Mouse (Mus musculus): Measurements from ENCODE around the gene Ntm. TPM values are rescaled to one million over a fixed set of nuclear protein-coding genes. Genes with fewer than 3 reads are reported as not detected.

The Ntm gene
- polyA plus RNA-seq, 1 experiment from 2014 or later = not detected

DNA sequence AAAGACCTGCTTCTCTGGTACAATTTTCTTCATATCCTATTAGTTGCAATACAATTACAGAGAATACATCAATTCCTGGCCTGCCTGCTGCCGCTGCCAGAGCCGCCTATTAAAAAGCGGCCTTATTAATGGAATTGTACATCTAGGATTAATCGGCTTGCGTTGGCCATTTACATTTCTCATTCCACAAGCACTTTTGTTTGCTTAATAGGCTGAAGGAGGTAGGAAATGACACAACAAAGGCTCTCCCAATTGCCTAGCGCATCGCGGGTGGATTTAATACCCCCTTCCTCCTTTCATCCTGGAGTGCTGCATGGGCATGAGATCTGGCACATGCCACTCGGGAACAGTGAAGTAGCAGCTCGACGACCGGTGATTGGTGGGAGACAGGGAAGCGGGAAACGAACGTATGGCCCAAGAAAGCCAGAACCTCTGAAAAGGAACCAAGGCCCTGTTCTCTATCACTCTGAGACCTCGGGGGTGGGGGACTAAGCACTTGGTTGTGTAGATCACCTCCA, 23.4 kb downstream of the Ntm start:
- 96% methylated on average over 16 of the region's 16 CpGs for WGBS (ENCODE audit: missing documents)
- no peak overlapping the region for H3K27ac ChIP-seq
- H3K36me3 ChIP-seq (ENCODE audit: inconsistent target) = no peaks in the 10 kb centered on the region
- no peaks in the 10 kb centered on the region for H3K79me2 ChIP-seq (ENCODE audit: inconsistent target)
- H3K4me3 ChIP-seq (ENCODE audit: inconsistent target) = no peak overlapping the region

DNA sequence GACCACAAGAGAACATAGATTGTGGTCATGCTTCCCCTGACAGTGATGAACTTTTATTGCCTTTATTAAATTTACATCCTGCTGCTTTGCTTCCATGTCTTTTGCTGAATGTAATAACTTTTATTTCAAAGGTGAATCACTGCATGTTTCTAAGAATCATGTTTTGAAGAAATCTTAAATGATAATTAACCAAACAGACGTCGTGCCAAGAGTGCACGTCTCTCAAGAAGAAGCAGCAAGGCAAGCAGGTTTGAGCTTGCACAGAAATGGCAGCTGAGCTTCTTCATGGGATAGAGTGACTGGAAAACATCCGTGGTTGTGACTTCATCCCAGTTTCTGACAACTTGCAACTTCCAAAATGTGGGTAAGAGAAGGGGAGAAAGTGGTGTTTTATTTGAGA, 34.1 kb downstream of the Ntm start:
- Histone ChIP-seq H3K36me3 (ENCODE audit: inconsistent target) (no peaks in the 10 kb centered on the region), H3K27ac (no peak overlapping the region)
- 95% methylated on average over 4 of the region's 4 CpGs for WGBS (ENCODE audit: missing documents)

DNA sequence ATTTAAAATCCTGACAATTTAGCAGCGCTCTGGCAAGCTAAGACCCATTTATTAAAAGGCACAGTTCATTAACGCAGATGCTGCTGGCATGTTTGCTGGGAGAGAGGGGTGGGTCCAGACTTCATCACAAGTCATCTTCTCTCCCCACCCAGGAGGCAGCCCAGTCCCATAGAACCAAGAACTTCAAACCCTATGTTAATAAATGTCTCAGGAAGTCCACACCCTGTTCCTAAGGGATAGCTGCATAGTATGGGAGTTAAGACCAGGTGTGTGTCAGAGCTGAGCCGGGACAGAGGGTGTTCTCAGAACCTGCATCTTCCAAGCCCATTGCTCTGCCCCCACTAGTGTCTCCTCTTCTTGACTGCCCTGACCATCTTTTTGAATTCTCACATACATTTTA, 37.6 kb downstream of the Ntm start:
- H3K4me3 ChIP-seq (ENCODE audit: inconsistent target) = no peak overlapping the region
- no peaks in the 10 kb centered on the region for H3K36me3 ChIP-seq (ENCODE audit: inconsistent target)
- 91% methylated on average over 3 of the region's 3 CpGs for WGBS (ENCODE audit: missing documents)

More for the DNA sequence above, 34.1 kb downstream of the Ntm start:
- no peaks in the 10 kb centered on the region for H3K79me2 ChIP-seq (ENCODE audit: inconsistent target)
- no peak overlapping the region for H3K4me3 ChIP-seq (ENCODE audit: inconsistent target)

DNA sequence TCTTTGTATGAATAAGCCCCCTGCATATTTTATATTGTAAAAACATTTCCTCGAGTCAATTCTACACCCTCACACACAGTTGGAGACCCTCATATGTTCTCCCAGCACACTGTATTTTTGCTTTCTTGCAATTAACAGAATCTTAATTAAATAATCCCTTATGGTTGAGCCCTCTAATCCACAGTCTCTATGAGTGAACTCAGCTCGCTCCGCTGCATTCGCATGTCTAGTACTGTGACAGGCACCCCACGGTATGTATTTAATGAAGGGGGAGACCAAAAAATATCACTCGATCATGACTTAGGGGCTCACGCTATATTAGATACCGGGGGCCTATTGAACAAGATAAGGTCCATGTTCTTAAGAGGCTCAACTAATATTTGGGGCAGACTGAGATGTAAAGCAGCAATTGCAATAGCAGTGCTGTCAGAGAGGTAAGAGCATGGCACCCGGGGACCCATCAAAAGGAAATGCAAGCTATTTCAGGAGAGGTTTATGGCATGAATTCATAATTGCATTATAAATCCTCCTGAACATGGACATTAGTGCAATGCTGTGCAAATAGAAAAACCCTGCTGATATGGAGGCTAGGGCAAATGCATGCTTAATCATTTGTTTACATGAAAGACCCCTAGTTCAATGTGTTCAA, 64.4 kb downstream of the Ntm start:
- 90% methylated on average over 9 of the region's 9 CpGs for WGBS (ENCODE audit: missing documents)
- Histone ChIP-seq H3K4me3 (ENCODE audit: inconsistent target) (no peak overlapping the region), H3K27ac (no peak overlapping the region), H3K36me3 (ENCODE audit: inconsistent target) (no peaks in the 10 kb centered on the region), H3K79me2 (ENCODE audit: inconsistent target) (no peaks in the 10 kb centered on the region)

More for the DNA sequence above, 37.6 kb downstream of the Ntm start:
- H3K27ac ChIP-seq = no peak overlapping the region
- no peaks in the 10 kb centered on the region for H3K79me2 ChIP-seq (ENCODE audit: inconsistent target)

DNA sequence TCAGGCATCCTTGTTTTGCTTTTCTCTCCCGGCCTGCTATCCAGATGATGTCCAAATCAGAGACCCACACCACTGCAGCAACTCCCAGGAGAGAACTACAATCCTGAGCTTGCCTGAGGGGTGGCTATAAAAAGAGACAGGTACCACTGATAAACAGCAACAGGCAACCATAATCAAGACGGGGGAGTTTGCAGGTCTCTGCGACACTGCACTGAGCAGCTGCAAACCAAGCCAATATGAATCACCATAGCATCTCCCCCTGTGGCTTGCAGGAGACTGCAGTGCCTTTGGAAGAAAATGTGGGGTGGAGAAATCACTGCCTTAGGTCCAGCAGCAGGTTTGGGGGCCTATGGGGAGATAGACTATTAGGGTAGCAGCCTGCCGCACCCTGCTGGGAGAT, 65.5 kb downstream of the Ntm start:
- Histone ChIP-seq H3K36me3 (ENCODE audit: inconsistent target) (no peaks in the 10 kb centered on the region), H3K27ac (no peak overlapping the region), H3K79me2 (ENCODE audit: inconsistent target) (no peaks in the 10 kb centered on the region), H3K4me3 (ENCODE audit: inconsistent target) (no peak overlapping the region)
- WGBS (ENCODE audit: missing documents) = 69% methylated on average over 4 of the region's 4 CpGs

DNA sequence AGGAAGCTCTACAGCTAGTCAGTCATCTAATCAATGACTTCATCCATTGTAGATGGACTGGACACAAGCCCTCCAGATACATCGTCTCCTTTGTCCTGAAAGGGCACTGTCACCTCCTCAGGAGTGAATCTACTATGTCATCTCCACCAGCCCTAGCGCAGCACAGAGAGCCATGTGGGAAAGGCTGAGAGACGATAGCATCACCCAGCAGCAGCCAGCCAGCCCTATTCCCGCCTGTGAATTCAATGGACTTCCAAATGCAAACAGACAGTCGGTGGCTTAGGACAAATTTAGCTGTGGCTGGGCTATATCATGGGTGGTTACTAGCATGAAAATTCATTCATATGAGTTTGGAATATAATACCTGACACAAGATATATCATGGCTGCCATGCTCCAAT, 70.1 kb downstream of the Ntm start:
- WGBS (ENCODE audit: missing documents) = 84% methylated on average over 5 of the region's 5 CpGs
- H3K36me3 ChIP-seq (ENCODE audit: inconsistent target) = no peaks in the 10 kb centered on the region
- H3K27ac ChIP-seq = no peak overlapping the region
- no peaks in the 10 kb centered on the region for H3K79me2 ChIP-seq (ENCODE audit: inconsistent target)
- H3K4me3 ChIP-seq (ENCODE audit: inconsistent target) = no peak overlapping the region

DNA sequence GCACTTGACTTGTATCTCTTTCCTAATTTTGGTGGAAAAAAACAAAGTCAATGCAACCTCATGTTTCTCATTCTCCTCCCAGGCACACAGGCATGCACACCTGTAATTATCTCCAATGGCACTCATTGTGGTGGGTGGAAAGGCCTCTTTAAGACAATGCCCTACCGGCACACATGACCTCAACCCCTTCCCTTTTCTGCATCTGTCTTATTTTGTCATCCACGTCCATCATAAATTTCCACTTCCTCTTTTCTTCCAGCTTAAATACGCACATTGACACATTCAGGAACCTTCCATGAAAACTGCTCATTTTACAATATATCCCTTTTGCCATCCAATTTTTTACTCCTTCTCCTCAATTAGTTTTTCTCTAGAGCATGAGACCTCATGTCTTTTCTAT, 74.2 kb downstream of the Ntm start:
- Histone ChIP-seq H3K36me3 (ENCODE audit: inconsistent target) (no peaks in the 10 kb centered on the region), H3K4me3 (ENCODE audit: inconsistent target) (no peak overlapping the region), H3K27ac (no peak overlapping the region), H3K79me2 (ENCODE audit: inconsistent target) (no peaks in the 10 kb centered on the region)
- 0% methylated on average over 3 of the region's 3 CpGs for WGBS (ENCODE audit: missing documents)

DNA sequence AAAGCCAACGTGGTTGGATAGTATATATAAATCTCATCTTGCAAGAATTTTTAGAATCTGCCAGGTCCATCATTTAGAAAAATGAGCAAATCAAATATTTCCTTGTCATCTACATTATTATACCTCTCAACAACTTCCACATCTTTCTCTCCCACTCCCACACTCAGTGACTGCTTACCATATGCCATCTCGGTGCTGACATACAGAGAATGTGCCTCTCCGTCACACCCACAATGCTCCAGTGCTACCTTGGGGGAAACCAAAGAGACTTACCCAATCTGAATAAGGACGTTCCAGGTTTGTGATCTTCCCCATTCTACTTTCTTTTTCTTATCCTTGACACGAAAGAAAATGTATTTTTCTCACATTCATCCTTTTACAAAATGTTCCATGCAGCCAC, 75.0 kb downstream of the Ntm start:
- Histone ChIP-seq H3K79me2 (ENCODE audit: inconsistent target) (no peaks in the 10 kb centered on the region), H3K27ac (no peak overlapping the region), H3K36me3 (ENCODE audit: inconsistent target) (no peaks in the 10 kb centered on the region), H3K4me3 (ENCODE audit: inconsistent target) (no peak overlapping the region)
- 81% methylated on average over 5 of the region's 5 CpGs for WGBS (ENCODE audit: missing documents)

DNA sequence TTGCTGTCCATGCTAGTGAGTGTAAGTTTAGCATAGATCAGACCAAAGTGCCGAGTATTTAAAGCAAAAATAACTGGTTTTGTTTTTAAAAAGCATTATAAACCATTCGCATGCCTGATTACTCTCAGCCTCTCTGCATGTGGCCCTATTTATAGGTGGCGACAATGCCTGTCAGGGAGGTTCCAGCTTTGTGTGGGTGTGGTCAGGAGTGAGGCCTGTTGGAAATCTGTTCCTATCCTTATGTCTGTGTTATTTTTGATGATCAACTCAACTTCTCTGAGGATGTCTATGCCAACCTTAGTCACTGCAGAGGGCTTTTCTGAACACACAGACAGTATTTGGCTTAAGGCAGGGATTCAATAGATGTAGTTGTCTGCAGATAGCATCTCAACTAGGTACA, 78.9 kb downstream of the Ntm start:
- no peak overlapping the region for H3K4me3 ChIP-seq (ENCODE audit: inconsistent target)
- no peak overlapping the region for H3K27ac ChIP-seq
- 76% methylated on average over 3 of the region's 3 CpGs for WGBS (ENCODE audit: missing documents)
- no peaks in the 10 kb centered on the region for H3K79me2 ChIP-seq (ENCODE audit: inconsistent target)
- H3K36me3 ChIP-seq (ENCODE audit: inconsistent target) = no peaks in the 10 kb centered on the region

DNA sequence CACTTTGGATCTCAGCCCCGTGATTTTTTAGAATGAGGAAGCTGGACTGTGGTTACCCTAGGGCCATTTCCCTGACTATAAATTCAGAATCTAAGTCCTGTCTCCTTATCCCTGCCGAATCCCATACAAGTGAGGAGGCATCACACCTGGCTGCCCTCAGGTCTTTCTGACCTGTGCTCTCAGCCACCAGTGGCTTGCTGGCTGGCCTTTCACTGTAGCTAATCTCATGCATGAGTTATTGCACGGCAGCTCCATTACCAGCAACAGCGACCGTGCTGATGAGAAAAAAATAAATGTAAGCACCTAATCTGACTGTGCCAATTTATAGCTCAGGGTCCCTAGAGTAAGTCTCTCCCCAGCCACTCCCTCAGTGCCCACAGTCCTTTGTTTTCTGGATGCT, 81.3 kb downstream of the Ntm start:
- Histone ChIP-seq H3K79me2 (ENCODE audit: inconsistent target) (no peaks in the 10 kb centered on the region), H3K27ac (no peak overlapping the region), H3K36me3 (ENCODE audit: inconsistent target) (no peaks in the 10 kb centered on the region), H3K4me3 (ENCODE audit: inconsistent target) (no peak overlapping the region)
- WGBS (ENCODE audit: missing documents) = 57% methylated on average over 5 of the region's 5 CpGs

DNA sequence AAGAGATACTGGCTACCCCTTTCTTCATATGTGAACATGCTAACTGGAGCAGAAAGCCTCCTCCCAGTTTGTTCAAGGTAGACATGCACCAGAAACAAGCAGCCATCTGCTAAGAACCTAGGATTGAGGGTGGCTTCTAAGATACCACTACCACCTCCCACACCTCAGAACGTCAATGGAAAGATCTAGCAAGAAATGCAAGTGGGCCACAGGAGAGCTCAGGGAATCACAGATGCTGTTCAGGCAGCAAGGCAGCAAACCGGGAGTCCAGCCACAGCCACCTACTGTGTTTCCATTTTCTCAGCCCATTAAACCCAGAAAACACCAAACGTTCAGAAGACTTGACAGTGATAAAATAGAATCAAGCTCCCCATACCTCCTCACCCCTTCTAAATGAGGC, 85.4 kb downstream of the Ntm start:
- no peak overlapping the region for H3K27ac ChIP-seq
- H3K36me3 ChIP-seq (ENCODE audit: inconsistent target) = no peaks in the 10 kb centered on the region
- no peak overlapping the region for H3K4me3 ChIP-seq (ENCODE audit: inconsistent target)
- 94% methylated on average over 3 of the region's 3 CpGs for WGBS (ENCODE audit: missing documents)
- H3K79me2 ChIP-seq (ENCODE audit: inconsistent target) = no peaks in the 10 kb centered on the region

DNA sequence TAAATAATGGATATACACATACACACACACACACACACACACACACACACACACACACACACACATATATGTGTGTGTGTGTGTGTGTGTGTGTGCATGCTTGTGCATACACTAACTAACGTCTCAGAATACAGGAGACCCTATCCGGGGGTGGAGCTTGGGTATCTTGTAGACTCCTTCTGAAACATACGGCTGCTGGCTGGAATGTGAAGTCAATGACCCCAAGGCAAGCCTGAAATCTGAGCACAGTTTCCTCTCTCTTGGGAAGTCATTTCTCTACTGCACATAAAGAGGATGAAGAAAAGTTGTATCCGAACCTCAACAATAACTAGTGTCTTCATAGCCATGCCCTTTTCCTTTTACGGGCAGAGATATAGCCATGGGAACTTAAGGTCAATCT, 95.2 kb downstream of the Ntm start:
- 88% methylated on average over 5 of the region's 5 CpGs for WGBS (ENCODE audit: missing documents)

DNA sequence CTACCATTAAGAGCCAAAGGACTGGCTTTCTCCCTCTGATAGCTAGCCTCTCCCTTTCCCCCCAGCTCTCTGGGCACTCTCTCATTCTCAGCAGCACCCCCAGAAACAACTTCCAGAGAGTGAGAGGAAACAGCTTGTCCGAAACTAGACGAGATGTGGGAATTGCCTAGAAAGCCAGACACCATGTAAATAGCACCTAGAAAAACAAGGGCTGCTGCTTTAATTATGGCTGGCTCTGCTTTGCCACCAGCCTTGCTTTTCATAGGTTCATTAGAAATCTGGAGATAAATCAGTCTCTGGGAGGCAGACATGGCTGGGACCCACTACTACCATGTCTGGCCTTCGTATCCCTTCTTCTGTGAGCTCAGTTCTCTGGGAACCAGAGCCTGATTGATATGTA, 96.1 kb downstream of the Ntm start:
- no peak overlapping the region for H3K27ac ChIP-seq
- H3K79me2 ChIP-seq (ENCODE audit: inconsistent target) = no peaks in the 10 kb centered on the region
- no peaks in the 10 kb centered on the region for H3K36me3 ChIP-seq (ENCODE audit: inconsistent target)
- WGBS (ENCODE audit: missing documents) = 68% methylated on average over 3 of the region's 3 CpGs
- H3K4me3 ChIP-seq (ENCODE audit: inconsistent target) = no peak overlapping the region

More for the DNA sequence above, 95.2 kb downstream of the Ntm start:
- no peaks in the 10 kb centered on the region for H3K79me2 ChIP-seq (ENCODE audit: inconsistent target)
- no peaks in the 10 kb centered on the region for H3K36me3 ChIP-seq (ENCODE audit: inconsistent target)
- H3K4me3 ChIP-seq (ENCODE audit: inconsistent target) = no peak overlapping the region
- no peak overlapping the region for H3K27ac ChIP-seq

DNA sequence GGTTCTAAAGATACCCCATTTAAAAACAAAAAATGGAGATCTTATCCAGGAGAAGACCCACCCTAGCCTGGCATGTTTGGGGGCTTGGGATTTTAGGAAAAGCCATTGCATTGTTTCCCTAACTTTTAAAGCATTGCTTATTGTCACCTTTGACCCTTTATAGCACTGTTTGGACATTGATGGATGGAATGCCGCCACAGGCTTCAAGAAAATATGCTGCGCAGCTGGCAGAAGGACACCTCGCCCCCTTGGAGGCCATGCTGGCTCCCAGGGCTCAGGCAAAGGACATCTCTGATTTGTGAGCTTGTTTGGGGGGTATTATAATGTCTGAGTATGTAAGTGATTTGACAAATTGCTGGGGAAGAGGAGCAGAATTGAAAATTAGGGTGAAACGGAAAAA, 96.8 kb downstream of the Ntm start:
- Histone ChIP-seq H3K27ac (no peak overlapping the region), H3K79me2 (ENCODE audit: inconsistent target) (no peaks in the 10 kb centered on the region), H3K36me3 (ENCODE audit: inconsistent target) (no peaks in the 10 kb centered on the region), H3K4me3 (ENCODE audit: inconsistent target) (no peak overlapping the region)
- WGBS (ENCODE audit: missing documents) = 68% methylated on average over 4 of the region's 4 CpGs

DNA sequence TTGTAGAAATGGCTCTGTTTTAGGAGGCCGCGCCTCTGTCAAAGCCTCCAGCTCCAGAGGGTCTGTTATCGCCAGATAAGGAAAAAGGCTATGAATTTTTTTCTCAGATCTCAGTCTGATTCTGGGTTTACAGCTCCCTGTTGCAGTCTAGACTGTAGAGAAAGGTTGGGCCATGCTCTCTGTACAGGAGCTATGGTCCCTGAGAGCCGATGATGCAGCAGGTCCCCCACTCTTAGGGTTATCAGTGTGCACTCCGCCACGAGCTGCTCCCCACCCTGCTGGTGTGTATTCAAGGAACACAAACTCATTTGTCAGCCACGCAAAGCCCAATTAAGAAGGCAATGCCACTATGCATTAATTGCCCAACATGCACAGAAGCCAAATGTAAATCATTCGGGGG, 97.4 kb downstream of the Ntm start:
- H3K27ac ChIP-seq = no peak overlapping the region
- no peaks in the 10 kb centered on the region for H3K36me3 ChIP-seq (ENCODE audit: inconsistent target)
- no peaks in the 10 kb centered on the region for H3K79me2 ChIP-seq (ENCODE audit: inconsistent target)
- no peak overlapping the region for H3K4me3 ChIP-seq (ENCODE audit: inconsistent target)
- 89% methylated on average over 8 of the region's 8 CpGs for WGBS (ENCODE audit: missing documents)

DNA sequence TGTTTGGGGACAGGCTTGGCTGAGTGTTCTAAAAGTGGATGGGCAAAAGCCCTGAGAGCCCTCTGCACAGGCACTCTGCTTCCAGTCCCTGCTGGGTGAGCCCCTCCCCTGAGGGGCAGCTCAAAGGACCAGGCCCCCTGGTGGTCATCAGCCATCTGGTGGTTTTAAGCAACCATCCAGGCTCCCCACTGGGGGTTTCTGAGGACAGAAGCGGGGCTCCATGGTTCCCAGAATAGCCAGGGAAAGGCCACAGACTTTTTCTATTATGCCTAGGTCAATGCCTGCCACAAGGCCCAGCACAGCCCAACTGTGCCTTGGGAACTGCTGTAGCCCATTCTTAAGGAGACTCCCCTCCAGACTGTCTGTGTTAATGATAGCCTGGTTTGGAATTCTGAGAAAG, 98.1 kb downstream of the Ntm start:
- H3K27ac ChIP-seq = no peak overlapping the region
- WGBS (ENCODE audit: missing documents) = 68% methylated on average over 1 of the region's 1 CpGs
- H3K79me2 ChIP-seq (ENCODE audit: inconsistent target) = no peaks in the 10 kb centered on the region
- H3K4me3 ChIP-seq (ENCODE audit: inconsistent target) = no peak overlapping the region
- H3K36me3 ChIP-seq (ENCODE audit: inconsistent target) = no peaks in the 10 kb centered on the region
